Mouse (Mus musculus) lung, adult 2 months (tissue): ENCODE measurements around the gene Maff.

ENCODE experiments used
- CTCF ChIP-seq: fragments of 200-500 bp; IDR thresholded peaks from 2 replicates; pipeline ENCODE4 v1.5.1; 2011; ENCODE audit warnings: mild to moderate bottlenecking, low read length, control low read depth; ENCODE audit not compliant: insufficient read depth
- POLR2A ChIP-seq: fragments of 200-500 bp; IDR thresholded peaks from 2 replicates; pipeline ENCODE4 v1.6.1; 2011; ENCODE audit warnings: low read depth, mild to moderate bottlenecking, control low read depth, low read length, borderline replicate concordance; ENCODE audit errors: extremely low read depth

GRCm38 (mm10) chr15:79387081-79387480, 40.7 kb downstream of the Maff start:
- TF ChIP-seq CTCF (no peak), POLR2A (no peak)
